Mouse (Mus musculus) layer of hippocampus, postnatal 14 days (tissue): Measurements from ENCODE around the gene Tff2. TPM values are rescaled to one million over a fixed set of nuclear protein-coding genes. Genes with fewer than 3 reads are reported as not detected.

Experiments
- total RNA-seq, 2 experiments: library from RNA; stranded (reverse); gene quantifications; 2 replicates each; pipeline ENCODE4 v1.2.3; 2021

The Tff2 gene
- total RNA-seq, 2 experiments from 2014 or later, result not detected

Other genes starting within 250 kb of the Tff2 start
- 1 to 10 TPM; 2.8 to 3.2 TPM for gene Glp1r, start 242.5 kb downstream of the Tff2 start, total RNA-seq
- gene Umodl1, start 189.6 kb downstream of the Tff2 start, total RNA-seq, result under 1 TPM; 0.32 to 0.33 TPM
- gene Abcg1, start 86.6 kb downstream of the Tff2 start, total RNA-seq, result 10 to 100 TPM; 37.4 to 40.6 TPM
- gene Tff3, start 14.6 kb downstream of the Tff2 start, total RNA-seq, result not detected
- gene Tff1, start 21.0 kb upstream of the Tff2 start, total RNA-seq, result not detected
- gene Tmprss3, start 54.7 kb upstream of the Tff2 start, total RNA-seq, result under 1 TPM in 1 of 2 experiments, not detected in 1; 0.12 TPM
- under 1 TPM; 0.48 to 0.86 TPM for gene Ubash3a, start 63.6 kb upstream of the Tff2 start, total RNA-seq
- 10 to 100 TPM; 13.5 to 20.8 TPM for gene Rsph1, start 133.1 kb upstream of the Tff2 start, total RNA-seq
- 1 to 10 TPM; 4.2 to 7.0 TPM for gene Slc37a1, start 142.5 kb upstream of the Tff2 start, total RNA-seq
- gene Pde9a, start 241.9 kb upstream of the Tff2 start, total RNA-seq, result 10 to 100 TPM; 25.9 to 28.3 TPM